Mouse (Mus musculus): ENCODE measurements around the gene Asic2.

DNA sequence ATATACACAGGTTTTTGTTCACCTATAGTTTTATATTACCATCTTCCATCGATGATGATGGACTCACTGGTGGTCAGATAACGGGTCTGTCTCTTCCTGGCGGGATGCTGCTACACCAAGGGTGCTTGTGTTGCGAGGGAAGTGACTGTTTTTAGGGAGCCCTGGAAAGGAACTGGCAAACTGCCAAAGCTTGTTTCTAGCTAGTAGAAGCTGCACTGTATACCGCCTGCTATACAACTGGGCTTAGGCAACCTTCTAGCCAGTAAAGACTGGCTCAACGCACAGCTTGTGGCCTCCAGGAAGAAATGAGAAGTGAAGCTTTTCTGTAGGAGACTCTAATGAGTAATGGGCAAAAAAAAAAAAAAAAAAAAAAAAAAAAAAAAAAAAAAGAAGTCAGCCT, 1012.3 kb downstream of the Asic2 start:
- TF ChIP-seq CTCF (IDR thresholded peaks at IDR 0.05; ENCODE audit: low read depth, low read length) (no peak), POLR2A (IDR thresholded peaks at IDR 0.05; ENCODE audit: extremely low read depth, insufficient read depth, low read length) (no peak)

All from liver, adult 2 months (tissue).